Mouse (Mus musculus) gastrocnemius, postnatal 10 days (tissue): ENCODE data around the gene Abca5. TPM values are rescaled to one million over a fixed set of nuclear protein-coding genes. Genes with fewer than 3 reads are reported as not detected.
"Not testable (repeated sequence)": the region's sequence is repeated elsewhere in the genome, so short reads cannot be mapped to it uniquely, and the experiment has no call there.

Source experiments
- DNase-seq: peaks from one replicate; pipeline ENCODE4 v3.0.0; 2021; ENCODE audit warnings: mixed read lengths
- long read RNA-seq, 2 experiments: library from polyadenylated mRNA; stranded (forward); transcript quantifications; one replicate each; pipeline ENCODE4 v2.0.0; 2021
- total RNA-seq, 2 experiments: library from RNA; stranded (reverse); gene quantifications; 2 replicates each; pipeline ENCODE4 v1.2.3; 2021

Abca5 gene
- 10 to 100 TPM; 13.4 to 13.5 TPM for total RNA-seq
- long read RNA-seq, experiment 1, full-length matches to known transcripts = 1 of 8 reads
- long read RNA-seq, experiment 1, partial matches to known transcripts = 1 of 8 reads
- long read RNA-seq, experiment 1, other reads (novel, unspliced or antisense) = 6 of 8 reads
- long read RNA-seq, experiment 2, full-length matches to known transcripts = 2 of 5 reads
- long read RNA-seq, experiment 2, partial matches to known transcripts = 0 of 5 reads
- long read RNA-seq, experiment 2, other reads (novel, unspliced or antisense) = 3 of 5 reads

DNA sequence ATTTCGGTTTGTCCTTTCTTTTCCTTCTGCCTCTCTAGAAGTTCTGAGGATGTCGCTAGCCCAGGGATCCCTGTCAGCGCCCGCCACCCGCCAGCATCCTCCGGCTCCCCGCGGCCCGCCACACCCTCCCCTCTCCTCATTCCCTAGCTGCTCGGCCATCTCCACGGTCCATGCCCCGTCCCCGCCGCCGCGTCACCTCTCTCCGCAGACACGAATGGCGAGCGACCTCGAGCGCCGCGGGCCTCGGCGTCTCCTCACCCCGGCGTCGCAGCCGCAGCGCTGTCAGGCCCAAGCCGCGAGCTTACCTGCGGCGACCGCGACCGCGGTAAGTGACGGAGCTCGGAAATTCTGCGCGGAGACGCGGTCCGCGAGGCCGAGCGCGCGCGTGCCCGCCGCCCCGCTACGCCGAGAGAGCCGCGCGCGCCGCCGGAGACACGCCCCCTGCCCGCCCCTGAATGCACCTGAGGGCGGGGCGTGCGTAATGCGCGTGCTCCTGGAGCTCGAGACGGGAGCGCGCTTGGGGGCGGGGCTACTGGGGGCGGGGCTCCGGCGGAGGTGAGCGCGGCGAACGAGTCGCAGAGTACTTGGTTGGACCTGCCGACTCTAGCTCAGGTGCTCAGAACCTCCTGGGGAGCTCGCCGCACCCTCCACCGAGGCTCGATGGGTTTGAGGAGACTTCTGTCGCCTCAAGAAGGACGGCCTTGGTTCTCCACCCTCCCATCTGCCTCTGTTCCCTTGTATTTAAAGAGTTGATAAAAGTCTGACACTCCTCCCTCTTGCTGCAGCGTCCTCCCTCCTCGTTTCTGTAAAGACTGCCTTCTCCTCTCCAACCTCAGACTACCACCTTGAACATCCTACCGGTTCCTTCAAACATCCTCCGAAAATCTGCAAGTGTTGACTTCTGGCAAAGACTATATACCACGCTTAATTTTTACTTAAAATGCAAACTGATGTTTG, at the start of gene Abca5:
TSS of gene Abca5 (minus strand) at position 428 of the 957 bp plus-strand sequence.
- DNase-seq = peak; percentile 92

DNA sequence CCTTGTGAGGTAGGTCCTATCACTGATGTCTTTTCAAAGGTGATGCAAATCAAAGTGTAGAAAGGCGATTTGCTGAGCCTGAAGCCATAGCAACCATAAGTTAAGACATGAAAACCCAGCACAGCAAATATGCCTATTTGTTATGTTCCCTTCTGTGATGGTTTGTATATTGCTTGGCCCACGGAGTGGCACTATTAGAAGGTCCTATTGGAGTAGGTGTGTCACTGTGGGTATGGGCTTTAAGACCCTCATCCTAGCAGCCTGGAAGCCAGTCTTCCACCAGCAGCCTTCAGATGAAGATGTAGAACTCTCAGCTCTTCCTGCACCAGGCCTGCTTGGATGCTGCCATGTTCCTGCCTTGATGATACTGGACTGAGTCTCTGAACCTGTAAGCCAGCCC, 48.0 kb upstream of the Abca5 start:
- no peak for DNase-seq

DNA sequence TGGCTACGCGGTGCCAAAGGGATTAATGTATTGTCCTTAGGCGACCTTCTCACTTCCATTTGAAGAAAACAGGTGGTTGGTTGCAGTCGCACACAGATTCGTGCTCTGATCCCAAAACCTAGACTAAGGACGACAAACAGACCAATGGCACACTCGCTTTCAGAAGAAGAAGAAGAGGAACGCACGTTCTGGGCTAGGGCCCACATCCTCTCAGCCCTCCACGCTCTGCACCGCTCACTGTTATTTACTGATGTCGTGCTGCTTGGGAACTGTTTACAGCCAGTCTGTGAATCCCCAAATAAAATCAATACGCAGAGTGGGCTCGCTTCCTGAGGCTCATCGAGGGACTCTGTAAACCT, 42.8 kb upstream of the Abca5 start:
- no peak for DNase-seq

GRCm38 (mm10) chr11:110379661-110380309, 42.3 kb upstream of the Abca5 start:
- peak; percentile 42 for DNase-seq

GRCm38 (mm10) chr11:110374036-110374435, 36.5 kb upstream of the Abca5 start:
- no peak for DNase-seq

GRCm38 (mm10) chr11:110372266-110372954, 34.9 kb upstream of the Abca5 start:
- no peak for DNase-seq

GRCm38 (mm10) chr11:110371827-110372226, 34.3 kb upstream of the Abca5 start:
- no peak for DNase-seq

DNA sequence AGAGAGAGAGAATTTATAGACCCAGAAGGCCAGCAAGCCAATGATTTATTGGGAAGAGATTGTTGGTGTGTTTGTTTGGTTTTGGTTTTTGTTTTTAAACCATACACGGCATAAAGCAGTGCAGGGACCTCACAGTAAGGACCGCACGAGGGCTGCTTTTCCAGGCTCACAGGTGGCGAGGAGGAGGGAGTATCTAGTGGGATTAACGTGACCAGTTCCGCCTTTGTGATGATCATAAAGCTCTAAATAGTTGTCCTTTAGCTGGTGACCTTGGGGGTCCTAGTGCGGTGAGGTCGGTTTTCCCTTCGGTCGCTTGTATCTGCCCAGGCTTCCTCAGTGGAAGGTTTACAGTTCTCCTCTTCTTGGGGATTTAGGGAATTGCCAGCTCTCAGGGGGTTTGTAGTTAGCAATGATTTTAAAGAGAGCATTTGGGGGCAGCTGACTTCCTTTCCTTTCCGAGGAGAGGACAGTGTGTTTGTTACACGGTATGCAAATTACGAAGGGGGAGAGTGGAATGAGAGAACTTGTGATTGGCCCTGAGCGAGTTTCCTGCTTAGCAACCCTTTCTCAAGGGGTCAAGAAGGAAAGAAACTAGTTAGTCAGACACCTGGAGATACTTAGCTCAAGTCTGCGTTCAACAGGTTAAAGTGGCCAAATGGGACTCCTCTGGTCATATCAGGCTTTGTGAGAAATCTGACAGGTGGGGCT, 31.9 kb upstream of the Abca5 start:
- no peak for DNase-seq

DNA sequence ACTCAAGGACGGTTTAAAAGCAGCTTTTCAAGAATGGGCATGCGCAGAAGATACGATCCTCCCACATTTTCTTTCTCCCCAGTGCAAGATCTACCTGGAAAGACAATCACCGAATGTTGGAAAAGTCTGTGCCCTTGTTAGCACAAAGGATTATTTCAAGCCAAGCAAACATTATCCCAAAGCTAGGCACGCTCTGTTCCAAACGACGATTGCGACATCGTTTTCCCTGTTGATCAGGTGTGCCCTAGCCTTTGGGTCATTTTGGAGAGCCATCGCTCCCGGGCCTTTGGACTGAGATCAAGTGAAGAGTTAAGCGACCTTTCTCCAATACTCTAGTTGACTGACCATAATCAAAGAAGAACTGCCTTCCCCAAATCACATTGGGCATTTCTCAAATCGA, 30.1 kb upstream of the Abca5 start:
- DNase-seq = no peak

DNA sequence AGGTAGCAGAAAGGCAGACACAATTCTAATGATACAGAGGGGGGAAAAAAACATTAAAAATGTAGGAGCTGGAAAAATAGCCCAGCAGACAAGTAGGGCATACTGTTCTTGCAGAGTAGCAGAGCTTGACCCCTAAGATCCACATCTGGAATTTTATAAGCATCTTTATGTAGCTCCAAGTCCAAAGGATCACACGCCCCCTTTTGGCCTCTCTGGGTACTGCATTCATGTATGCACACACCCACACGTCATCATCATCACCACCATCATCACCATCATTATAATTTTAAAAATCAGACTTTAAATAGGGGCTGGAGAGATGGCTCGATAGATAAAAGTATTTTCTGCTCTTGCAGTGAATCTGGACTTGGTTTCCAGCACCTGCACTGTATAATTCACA, 29.4 kb upstream of the Abca5 start:
- no peak for DNase-seq

- peak; percentile 56 for DNase-seq
These were observed 27.5 kb upstream of the Abca5 start for GRCm38 (mm10) chr11:110365016-110365415.

DNA sequence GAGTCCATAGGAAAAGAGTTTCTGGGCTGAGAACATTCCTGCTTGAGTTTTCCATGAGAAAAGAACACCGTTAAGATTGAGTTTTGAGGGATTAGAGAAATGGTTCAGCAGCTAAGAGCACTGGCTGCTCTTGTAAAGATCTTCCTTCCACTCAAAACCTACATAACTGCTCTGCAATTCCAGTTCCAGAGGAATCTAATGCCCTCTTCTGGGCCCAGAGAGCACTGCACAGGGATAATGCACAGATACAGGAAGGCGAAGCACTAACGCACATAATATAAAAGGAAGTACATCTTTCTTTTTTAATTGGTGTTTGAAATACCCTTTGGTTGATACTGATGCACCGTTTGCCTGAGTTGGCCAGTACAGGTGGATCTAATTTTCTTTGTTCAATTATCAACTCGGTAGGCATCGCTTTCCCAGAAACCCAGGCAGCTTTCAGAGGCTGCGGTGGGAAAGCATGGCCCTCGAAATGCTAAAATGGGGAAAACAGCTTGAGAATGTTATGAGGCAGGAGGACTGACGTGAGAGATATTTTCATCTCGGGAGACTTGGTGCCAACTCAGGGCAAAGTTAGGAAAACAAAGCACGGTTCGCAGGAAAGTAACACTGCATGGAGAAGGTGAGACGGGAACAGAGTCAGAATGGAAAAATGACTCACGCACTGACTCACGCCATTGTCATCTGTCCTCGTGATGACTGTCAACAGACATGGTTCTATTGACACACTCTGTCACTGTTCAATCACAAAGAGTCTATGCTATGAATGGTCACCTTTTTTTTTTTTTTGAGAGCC, 20.4 kb upstream of the Abca5 start:
- peak; percentile 12 for DNase-seq

GRCm38 (mm10) chr11:110355131-110355530, 17.6 kb upstream of the Abca5 start:
- not testable (repeated sequence) for DNase-seq

GRCm38 (mm10) chr11:110354261-110354660, 16.7 kb upstream of the Abca5 start:
- DNase-seq = no peak

DNA sequence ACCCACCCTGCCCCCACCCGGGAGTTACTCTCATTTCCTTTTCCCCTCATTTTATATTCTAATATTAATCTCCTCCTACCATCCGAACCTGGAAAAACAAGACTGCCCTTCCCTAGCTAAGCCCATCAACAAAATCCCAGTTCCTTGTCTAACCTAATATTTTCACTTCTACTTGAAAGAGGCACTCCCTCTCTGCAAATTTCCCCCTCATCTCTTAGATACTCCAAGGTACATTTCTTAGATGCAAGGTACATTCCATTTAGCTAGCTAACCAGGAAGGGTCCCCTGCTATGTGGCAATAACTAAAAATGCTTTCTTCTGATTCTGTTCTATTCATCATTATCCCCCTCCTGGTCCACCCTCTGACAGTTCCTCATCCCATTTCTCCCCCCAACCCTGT, 10.7 kb upstream of the Abca5 start:
- DNase-seq = no peak

DNA sequence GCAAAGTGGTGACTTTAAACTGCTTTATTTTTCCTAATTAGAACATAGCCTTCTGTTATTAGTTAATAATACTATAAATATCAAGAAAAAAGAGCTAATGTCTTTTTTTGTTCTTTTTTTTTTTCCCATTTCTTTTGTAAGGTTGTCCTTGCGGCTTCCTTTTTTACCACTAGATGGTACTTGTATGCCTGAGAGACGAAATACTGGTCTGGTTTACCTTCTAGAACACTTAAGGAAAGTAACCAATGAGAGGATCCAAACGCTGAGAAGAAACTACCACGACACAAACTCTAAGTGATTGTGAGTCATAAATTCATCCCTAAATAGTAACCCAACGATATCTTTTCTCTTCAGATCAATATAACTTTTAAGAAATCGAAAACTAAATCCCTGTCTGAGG, 10.3 kb upstream of the Abca5 start:
- DNase-seq = no peak

DNA sequence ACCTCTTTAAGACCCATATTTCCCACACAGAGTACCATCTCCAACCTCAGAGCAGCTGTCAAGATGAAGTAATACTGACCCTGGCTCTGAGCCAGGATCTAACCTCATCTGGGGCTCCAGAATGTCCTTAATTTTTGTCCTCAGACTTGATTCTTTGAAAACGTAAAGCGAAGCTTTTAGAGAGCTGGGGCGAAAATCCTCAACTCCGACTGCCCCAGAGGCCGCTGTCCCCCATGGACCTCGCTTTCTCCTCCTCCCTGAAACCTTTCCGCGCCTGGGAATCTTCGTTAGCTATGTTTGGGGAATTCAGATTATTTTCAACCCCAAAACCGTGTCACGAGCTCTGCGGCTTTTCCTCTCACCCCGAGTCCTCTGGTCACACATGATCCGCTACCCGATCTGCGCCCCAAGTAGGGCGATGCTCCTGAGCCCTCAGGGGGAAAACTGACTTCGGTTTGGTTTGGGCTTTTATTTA, 665 bp downstream of the Abca5 start:
- peak; percentile 29 for DNase-seq

DNA sequence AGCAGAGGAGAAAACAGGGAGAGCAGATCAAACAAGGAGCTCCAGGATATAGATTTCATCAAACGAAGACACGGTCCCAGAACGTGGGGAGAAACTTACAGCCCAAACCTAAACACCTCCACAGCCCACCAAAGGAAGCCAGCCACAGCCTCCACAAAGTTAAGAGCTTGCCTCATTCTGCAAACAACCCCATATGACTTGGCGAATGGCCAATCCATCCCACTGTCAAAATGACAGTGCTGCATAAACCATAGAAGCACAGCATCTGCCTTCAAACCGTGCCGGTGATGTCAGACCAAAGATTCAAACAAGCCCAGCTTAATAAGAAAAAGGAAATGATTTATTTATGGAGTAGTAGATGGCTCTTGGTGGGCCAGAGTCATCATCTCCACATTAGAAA, 7.4 kb downstream of the Abca5 start:
- DNase-seq = peak; percentile 8

DNA sequence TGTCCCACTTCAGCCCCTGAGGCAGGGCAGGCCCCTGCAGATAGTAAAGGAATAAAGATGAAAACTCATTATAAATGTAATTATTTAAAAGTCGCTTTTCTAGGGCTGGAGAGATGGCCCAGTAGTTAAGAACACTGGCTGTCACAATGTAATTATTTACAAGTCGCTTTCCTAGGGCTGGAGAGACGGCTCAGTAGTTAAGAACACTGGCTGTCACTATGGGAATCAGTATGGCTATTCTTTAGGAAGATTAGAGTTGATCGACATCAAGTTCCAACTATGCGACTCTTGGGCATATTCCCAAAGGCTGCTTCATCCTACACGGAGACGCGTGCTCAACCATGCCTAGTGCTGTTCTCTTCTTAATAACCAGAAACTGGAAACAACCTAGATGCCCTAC, 15.2 kb downstream of the Abca5 start:
- no peak for DNase-seq

DNA sequence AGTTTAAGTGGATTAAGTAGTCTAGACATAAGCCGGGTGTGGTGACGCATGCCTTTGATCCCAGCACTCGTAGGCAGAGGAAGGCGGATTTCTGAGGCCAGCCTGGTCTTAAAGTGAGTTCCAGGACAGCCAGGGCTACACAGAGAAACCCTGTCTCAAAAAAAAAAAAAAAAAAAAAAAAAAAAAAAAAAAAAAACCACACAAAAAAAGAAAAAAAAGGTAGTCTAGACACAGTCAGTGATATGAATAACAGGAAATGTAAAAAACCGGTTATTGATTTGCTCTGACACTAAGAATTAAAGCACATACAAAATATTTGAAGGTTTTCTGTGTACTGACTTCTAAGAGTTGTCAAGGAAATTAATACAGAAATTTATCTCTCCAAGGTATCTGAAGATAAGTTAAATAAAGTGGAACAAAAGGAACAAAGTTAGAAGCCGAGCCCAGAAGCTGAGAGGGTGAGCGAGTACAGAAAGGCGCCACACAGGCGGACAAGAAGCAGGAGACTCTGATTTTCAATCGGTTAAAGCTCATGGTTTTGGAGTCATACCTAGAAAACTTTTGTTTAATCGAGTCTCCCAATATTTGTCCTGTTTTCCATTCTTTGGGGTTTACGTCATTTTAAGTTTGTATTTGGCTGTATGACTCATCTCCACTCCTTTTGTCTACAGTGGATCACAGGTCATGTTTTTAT, 30.9 kb downstream of the Abca5 start:
- DNase-seq = no peak
